Mouse (Mus musculus) adrenal gland, postnatal 4 days (tissue): ENCODE results near the gene Plk1. TPM values are rescaled to one million over a fixed set of nuclear protein-coding genes. Genes with fewer than 3 reads are reported as not detected.
A peak's percentile ranks its signal among the peaks of the same experiment; 100 is the strongest.

Experiments
- DNase-seq, 2 experiments: peaks; one replicate each; pipeline ENCODE4 v3.0.0; 2021 to 2022; ENCODE audit warnings: low spot score in 2 of 2, mixed read lengths in 2 of 2
- total RNA-seq, 2 experiments: library from RNA; stranded (reverse); gene quantifications; 2 replicates each; pipeline ENCODE4 v1.2.3; 2021

Plk1 gene
- total RNA-seq, 2 experiments from 2014 or later, result 25.3 to 27.3 TPM

DNA sequence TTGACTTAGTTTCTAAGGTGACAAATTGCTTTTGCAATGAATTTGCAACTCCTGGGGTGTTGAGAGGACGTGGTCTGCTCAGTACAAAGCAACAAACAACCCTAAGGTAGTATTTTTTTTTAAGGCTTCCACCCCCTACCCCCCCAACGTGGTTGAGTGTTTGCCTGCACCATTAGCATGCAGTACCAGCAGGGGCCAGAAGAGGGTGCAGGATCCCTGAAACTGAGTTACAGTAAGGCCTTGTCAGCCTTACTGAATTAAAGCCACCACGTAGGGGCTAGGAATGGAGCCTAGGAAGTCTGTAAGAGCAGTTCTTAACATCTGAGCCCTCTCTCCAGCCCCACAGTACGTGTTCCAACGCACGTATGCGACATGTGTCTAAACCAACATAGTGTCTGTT lies 30.2 kb downstream of the Plk1 start:
- DNase-seq, result peak in 1 of 2 experiments; percentile 14

DNA sequence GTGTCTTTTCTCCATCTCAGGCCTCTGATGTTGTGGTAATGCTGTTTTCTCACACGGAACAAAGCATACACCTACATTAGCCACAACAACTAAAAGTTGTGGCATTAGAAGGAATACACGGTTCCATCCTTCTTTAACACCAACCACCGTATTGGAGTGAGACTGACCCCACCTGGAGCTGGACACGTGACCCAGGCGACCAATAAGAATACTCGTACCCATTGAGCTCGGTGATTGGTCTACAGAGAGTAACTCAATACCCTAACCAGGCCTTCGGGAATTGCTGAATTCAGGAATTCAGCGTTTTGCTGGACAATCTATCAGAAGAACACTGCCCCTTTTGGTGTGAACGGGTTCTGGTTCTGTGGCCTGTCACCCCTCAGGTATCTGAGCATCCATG lies 31.9 kb downstream of the Plk1 start:
- DNase-seq, result no peak

- no peak for DNase-seq
Measured at GRCm38 (mm10) chr7:122193919-122194318, 34.7 kb downstream of the Plk1 start.

DNA sequence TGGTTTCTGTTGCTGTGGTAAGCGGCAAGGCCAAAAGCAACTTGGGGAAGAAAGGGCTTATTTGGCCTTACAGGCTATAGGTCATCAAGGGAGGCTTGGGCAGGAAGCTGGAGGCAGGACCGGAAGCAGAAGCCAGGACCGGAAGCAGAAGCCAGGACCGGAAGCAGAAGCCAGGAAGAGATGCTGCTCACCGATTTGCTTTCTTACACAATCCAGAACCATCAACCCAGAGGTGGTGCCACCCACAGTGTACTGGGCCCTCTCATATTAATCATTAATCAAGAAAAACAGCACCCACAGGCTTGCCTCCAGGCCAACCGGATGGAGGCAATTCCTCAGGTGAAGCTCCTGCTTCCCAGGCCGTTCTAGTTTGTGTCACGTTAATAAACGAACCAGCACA lies 37.5 kb downstream of the Plk1 start:
- DNase-seq, result no peak

- no peak for DNase-seq
Measured at GRCm38 (mm10) chr7:122197306-122197705, 38.1 kb downstream of the Plk1 start.

- no peak for DNase-seq
Measured at GRCm38 (mm10) chr7:122199296-122199695, 40.1 kb downstream of the Plk1 start.

- no peak for DNase-seq
Measured at GRCm38 (mm10) chr7:122203936-122204335, 44.7 kb downstream of the Plk1 start.

DNA sequence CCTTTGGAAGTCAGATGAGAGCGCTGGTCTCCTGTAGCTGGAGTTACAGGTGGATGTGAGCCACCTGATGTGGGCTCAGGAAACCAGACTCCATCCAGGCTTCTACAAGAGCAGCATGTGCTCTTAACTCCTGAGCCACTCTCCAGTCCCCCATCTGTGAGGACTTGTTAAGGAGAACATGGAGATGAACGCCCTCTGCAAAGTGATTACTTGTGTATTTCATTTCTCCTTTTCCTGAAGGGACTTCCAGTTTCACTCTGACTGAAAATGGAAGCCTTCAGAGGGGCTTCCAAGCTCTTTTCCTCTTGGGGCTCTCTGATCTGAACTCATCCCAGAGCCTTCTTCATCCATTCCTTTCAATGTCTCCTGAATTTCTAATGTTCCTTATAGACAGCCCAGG lies 46.9 kb downstream of the Plk1 start:
- DNase-seq, result no peak

DNA sequence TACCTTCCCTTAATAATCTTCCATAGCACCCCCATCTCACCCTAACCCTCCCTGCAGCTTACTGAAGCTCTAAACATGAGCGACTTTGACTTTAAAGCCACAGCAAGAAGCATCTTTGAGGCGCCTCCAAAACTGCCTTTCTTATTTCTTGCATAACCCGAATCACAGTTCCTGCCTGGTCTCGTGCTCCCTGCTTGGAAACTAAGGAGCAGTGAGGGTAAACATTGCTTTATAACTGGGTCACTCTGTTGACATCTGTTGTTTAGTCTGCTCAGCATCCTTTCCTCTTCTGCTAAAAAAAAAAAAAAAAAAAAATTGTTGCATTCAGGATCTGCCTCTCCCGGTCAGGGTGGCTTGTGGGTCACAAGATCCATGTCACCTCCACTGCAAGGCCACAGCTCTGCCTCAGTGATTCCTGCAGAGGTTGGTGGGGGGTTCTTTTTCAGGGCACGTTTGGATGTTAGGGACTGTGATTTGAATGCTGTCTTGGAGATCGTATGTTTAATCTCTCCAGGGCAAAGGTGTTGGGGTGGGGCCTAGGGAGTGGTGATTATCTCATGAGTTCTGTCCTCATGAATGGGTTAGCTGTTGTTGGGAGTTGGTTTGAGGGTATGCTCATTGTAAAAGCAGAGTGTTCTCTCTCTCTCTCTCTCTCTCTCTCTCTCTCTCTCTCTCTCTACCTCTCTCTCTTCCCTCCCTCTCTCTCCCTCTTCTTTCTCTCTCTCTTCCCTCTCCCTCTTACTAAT lies 49.2 kb downstream of the Plk1 start:
- no peak for DNase-seq

DNA sequence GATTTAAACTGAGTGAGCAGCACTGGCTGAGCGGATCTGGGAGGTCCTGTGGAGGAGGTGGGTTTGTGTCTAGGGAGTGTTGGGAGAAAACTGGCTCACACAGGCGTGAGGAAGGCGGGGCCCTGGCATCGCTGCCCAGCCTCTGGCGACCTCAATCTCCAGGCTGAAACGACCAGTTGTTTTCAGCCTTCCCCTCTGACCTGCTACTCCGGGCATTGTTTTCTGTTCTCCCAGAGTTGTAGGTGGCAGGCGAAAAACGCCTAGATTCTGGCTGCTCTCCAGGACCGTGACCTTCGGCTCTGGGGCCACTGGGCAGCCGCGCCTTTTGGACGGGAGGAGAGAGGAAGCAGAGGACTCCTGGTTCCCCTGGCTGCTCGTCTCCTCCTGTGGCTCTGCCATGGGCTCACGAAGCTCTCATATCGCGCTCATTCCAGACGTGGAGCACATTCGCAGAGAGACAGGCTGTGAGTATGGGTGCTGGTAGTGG lies 60.1 kb downstream of the Plk1 start, which contains the start of gene Chp2:
Gene Chp2, plus strand, starts transcription at position 182 of the 487 bp plus-strand sequence.
- peak in 1 of 2 experiments; percentile 11 for DNase-seq

Other genes with a start within 250 kb of the Plk1 start
- 10 to 100 TPM; 31.1 to 32.6 TPM for gene Cog7, start 177.7 kb upstream of the Plk1 start, total RNA-seq
- 10 to 100 TPM; 34.2 to 43.2 TPM for gene Gga2, start 138.2 kb upstream of the Plk1 start, total RNA-seq
- 10 to 100 TPM; 51.0 to 53.7 TPM for gene Ubfd1, start 92.3 kb upstream of the Plk1 start, total RNA-seq
- 10 to 100 TPM; 20.5 to 20.8 TPM for gene Ears2, start 92.2 kb upstream of the Plk1 start, total RNA-seq
- gene Ndufab1, start 57.6 kb upstream of the Plk1 start, total RNA-seq, result 100 to 1,000 TPM; 367 to 408 TPM
- gene Palb2, start 26.5 kb upstream of the Plk1 start, total RNA-seq, result 1 to 10 TPM; 7.1 to 8.1 TPM
- gene Dctn5, start 26.4 kb upstream of the Plk1 start, total RNA-seq, result 10 to 100 TPM; 70.7 to 72.0 TPM
- gene Ern2, start 26.8 kb downstream of the Plk1 start, total RNA-seq, result under 1 TPM in 1 of 2 experiments, not detected in 1; 0.22 TPM
- gene Chp2, start 60.1 kb downstream of the Plk1 start, total RNA-seq, result 1 to 10 TPM; 2.5 to 4.9 TPM
- 10 to 100 TPM; 20.8 to 22.0 TPM for gene Prkcb, start 129.3 kb downstream of the Plk1 start, total RNA-seq